Mouse (Mus musculus) ES-Bruce4 (cell line): ENCODE data around the gene Eaf2.

Experiments
- CTCF ChIP-seq: IDR thresholded peaks from one replicate; pipeline ENCODE4 v1.8.1; 2011; ENCODE audit warnings: low read depth, low read length
- POLR2A ChIP-seq: IDR thresholded peaks from one replicate; pipeline ENCODE4 v1.8.1; 2011; ENCODE audit warnings: low read length; ENCODE audit not compliant: insufficient read depth

- TF ChIP-seq POLR2A (no peak), CTCF (no peak)
These were observed 18.5 kb upstream of the Eaf2 start for GRCm38 (mm10) chr16:36893317-36893716.
